Mouse (Mus musculus): ENCODE data around the gene Nedd9. TPM values are rescaled to one million over a fixed set of nuclear protein-coding genes. Genes with fewer than 3 reads are reported as not detected.

The Nedd9 gene
- total and polyA plus RNA-seq, 3 experiments: 15.2 to 28.9 (median 26.7) TPM

- no peak overlapping the region for H3K9ac ChIP-seq (ENCODE audit: low read depth, low read length)
- H3K79me2 ChIP-seq (replicated peaks; ENCODE audit: control insufficient read depth, insufficient read depth, low read length): no peaks in the 10 kb centered on the region
- H3K4me1 ChIP-seq (ENCODE audit: control insufficient read depth, insufficient read depth, low read length): peaks cover 2% of the 10 kb centered on the region
- DNase-seq: no peak
- intact Hi-C loops (cut with DNase I): loop anchor here (2.0 kb wide), 1 partner anchor 14 kb away; no protein-coding TSS in a partner anchor
- H3K36me3 ChIP-seq (ENCODE audit: control insufficient read depth, insufficient read depth, low read length): no peaks in the 10 kb centered on the region
- WGBS: 74% methylated on average over 2 of the region's 2 CpGs
- H3K4me3 ChIP-seq: no peak overlapping the region
- TF ChIP-seq EP300 (IDR thresholded peaks at IDR 0.05; ENCODE audit: insufficient read depth, low read depth, low read length) (no peak), POLR2A (IDR thresholded peaks at IDR 0.05; ENCODE audit: insufficient read depth, low read depth, low read length) (no peak), CTCF (IDR thresholded peaks at IDR 0.05) (no peak)
- H3K27me3 ChIP-seq (ENCODE audit: control insufficient read depth, insufficient read depth, low read length): no peaks in the 10 kb centered on the region; the same call in 1 of the 2 replicates
- no peak overlapping the region for H3K27ac ChIP-seq
Measured at GRCm38 (mm10) chr13:41449211-41449610, 38.0 kb downstream of the Nedd9 start.

- Histone ChIP-seq H3K27ac (no peak overlapping the region), H3K4me3 (no peak overlapping the region), H3K4me1 (ENCODE audit: control insufficient read depth, insufficient read depth, low read length) (no peaks in the 10 kb centered on the region; the same call in none of the 2 replicates), H3K27me3 (ENCODE audit: control insufficient read depth, insufficient read depth, low read length) (no peaks in the 10 kb centered on the region; the same call in 1 of the 2 replicates), H3K79me2 (replicated peaks; ENCODE audit: control insufficient read depth, insufficient read depth, low read length) (no peaks in the 10 kb centered on the region), H3K36me3 (ENCODE audit: control insufficient read depth, insufficient read depth, low read length) (no peaks in the 10 kb centered on the region), H3K9ac (ENCODE audit: low read depth, low read length) (no peak overlapping the region)
- WGBS: 78% methylated on average over 6 of the region's 6 CpGs
- TF ChIP-seq CTCF (IDR thresholded peaks at IDR 0.05) (no peak), EP300 (IDR thresholded peaks at IDR 0.05; ENCODE audit: insufficient read depth, low read depth, low read length) (no peak), POLR2A (IDR thresholded peaks at IDR 0.05; ENCODE audit: insufficient read depth, low read depth, low read length) (no peak)
- intact Hi-C loops (cut with DNase I): no loop called here
- DNase-seq: no peak
Measured at GRCm38 (mm10) chr13:41447209-41447608, 40.0 kb downstream of the Nedd9 start.

GRCm38 (mm10) chr13:41446591-41446990, 40.6 kb downstream of the Nedd9 start:
- H3K9ac ChIP-seq (ENCODE audit: low read depth, low read length): no peak overlapping the region
- intact Hi-C loops (cut with DNase I): no loop called here
- TF ChIP-seq CTCF (IDR thresholded peaks at IDR 0.05) (no peak), EP300 (IDR thresholded peaks at IDR 0.05; ENCODE audit: insufficient read depth, low read depth, low read length) (no peak), POLR2A (IDR thresholded peaks at IDR 0.05; ENCODE audit: insufficient read depth, low read depth, low read length) (no peak)
- H3K36me3 ChIP-seq (ENCODE audit: control insufficient read depth, insufficient read depth, low read length): no peaks in the 10 kb centered on the region
- H3K79me2 ChIP-seq (replicated peaks; ENCODE audit: control insufficient read depth, insufficient read depth, low read length): no peaks in the 10 kb centered on the region
- H3K4me3 ChIP-seq: no peak overlapping the region
- no peak overlapping the region for H3K27ac ChIP-seq
- WGBS: 91% methylated on average over 1 of the region's 1 CpGs
- H3K27me3 ChIP-seq (ENCODE audit: control insufficient read depth, insufficient read depth, low read length): no peaks in the 10 kb centered on the region
- DNase-seq: no peak
- no peaks in the 10 kb centered on the region; the same call in none of the 2 replicates for H3K4me1 ChIP-seq (ENCODE audit: control insufficient read depth, insufficient read depth, low read length)

- 90% methylated on average over 3 of the region's 3 CpGs for WGBS
- DNase-seq: no peak
- Histone ChIP-seq H3K79me2 (replicated peaks; ENCODE audit: control insufficient read depth, insufficient read depth, low read length) (no peaks in the 10 kb centered on the region), H3K27me3 (ENCODE audit: control insufficient read depth, insufficient read depth, low read length) (no peaks in the 10 kb centered on the region), H3K4me3 (no peak overlapping the region), H3K36me3 (ENCODE audit: control insufficient read depth, insufficient read depth, low read length) (no peaks in the 10 kb centered on the region), H3K27ac (no peak overlapping the region), H3K9ac (ENCODE audit: low read depth, low read length) (no peak overlapping the region), H3K4me1 (ENCODE audit: control insufficient read depth, insufficient read depth, low read length) (no peaks in the 10 kb centered on the region; the same call in none of the 2 replicates)
- TF ChIP-seq EP300 (IDR thresholded peaks at IDR 0.05; ENCODE audit: insufficient read depth, low read depth, low read length) (no peak), POLR2A (IDR thresholded peaks at IDR 0.05; ENCODE audit: insufficient read depth, low read depth, low read length) (no peak), CTCF (IDR thresholded peaks at IDR 0.05) (no peak)
- intact Hi-C loops (cut with DNase I): no loop called here
Measured at GRCm38 (mm10) chr13:41445067-41445808, 41.9 kb downstream of the Nedd9 start.

GRCm38 (mm10) chr13:41444230-41444629, 42.9 kb downstream of the Nedd9 start:
- no peaks in the 10 kb centered on the region for H3K27me3 ChIP-seq (ENCODE audit: control insufficient read depth, insufficient read depth, low read length)
- no peaks in the 10 kb centered on the region for H3K36me3 ChIP-seq (ENCODE audit: control insufficient read depth, insufficient read depth, low read length)
- no peak overlapping the region for H3K4me3 ChIP-seq
- intact Hi-C loops (cut with DNase I): no loop called here
- no peaks in the 10 kb centered on the region for H3K79me2 ChIP-seq (replicated peaks; ENCODE audit: control insufficient read depth, insufficient read depth, low read length)
- DNase-seq: no peak
- H3K27ac ChIP-seq: no peak overlapping the region
- WGBS: 91% methylated on average over 6 of the region's 6 CpGs
- H3K9ac ChIP-seq (ENCODE audit: low read depth, low read length): no peak overlapping the region
- no peaks in the 10 kb centered on the region; the same call in 1 of the 2 replicates for H3K4me1 ChIP-seq (ENCODE audit: control insufficient read depth, insufficient read depth, low read length)
- TF ChIP-seq EP300 (IDR thresholded peaks at IDR 0.05; ENCODE audit: insufficient read depth, low read depth, low read length) (no peak), POLR2A (IDR thresholded peaks at IDR 0.05; ENCODE audit: insufficient read depth, low read depth, low read length) (no peak)

DNA sequence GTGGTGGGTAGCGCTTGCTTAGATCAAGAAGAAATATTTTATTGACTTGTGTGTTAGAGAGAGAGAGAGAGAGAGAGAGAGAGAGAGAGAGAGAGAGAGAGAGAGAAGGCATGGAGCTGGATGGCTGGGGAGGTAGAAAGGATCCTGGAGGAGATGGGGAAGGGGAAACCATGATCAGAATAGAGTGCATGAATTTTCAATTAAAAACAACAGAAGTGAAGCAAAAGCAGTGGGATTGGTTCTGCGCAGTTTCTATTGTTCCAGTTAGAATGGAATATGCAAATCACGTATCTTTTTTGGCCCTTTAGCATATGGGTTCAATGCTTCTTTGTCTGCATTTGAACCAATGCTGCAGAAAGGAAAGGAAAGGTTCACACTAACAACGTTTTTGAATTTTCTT, 45.0 kb downstream of the Nedd9 start:
- no peak overlapping the region for H3K27ac ChIP-seq
- H3K79me2 ChIP-seq (replicated peaks; ENCODE audit: control insufficient read depth, insufficient read depth, low read length): no peaks in the 10 kb centered on the region
- H3K9ac ChIP-seq (ENCODE audit: low read depth, low read length): no peak overlapping the region
- intact Hi-C loops (cut with DNase I): no loop called here
- H3K36me3 ChIP-seq (ENCODE audit: control insufficient read depth, insufficient read depth, low read length): no peaks in the 10 kb centered on the region
- 90% methylated on average over 4 of the region's 4 CpGs for WGBS
- no peaks in the 10 kb centered on the region; the same call in 1 of the 2 replicates for H3K4me1 ChIP-seq (ENCODE audit: control insufficient read depth, insufficient read depth, low read length)
- no peak overlapping the region for H3K4me3 ChIP-seq
- no peaks in the 10 kb centered on the region for H3K27me3 ChIP-seq (ENCODE audit: control insufficient read depth, insufficient read depth, low read length)
- DNase-seq: no peak
- TF ChIP-seq EP300 (IDR thresholded peaks at IDR 0.05; ENCODE audit: insufficient read depth, low read depth, low read length) (no peak), CTCF (IDR thresholded peaks at IDR 0.05) (no peak), POLR2A (IDR thresholded peaks at IDR 0.05; ENCODE audit: insufficient read depth, low read depth, low read length) (no peak)
